Mouse (Mus musculus) limb, embryonic 14.5 days (tissue): ENCODE measurements at regions not wholly inside any gene's neighbourhood (a gene's known extent, or its start where the extent isn't known, plus 50 kb on each side); places are given as distances from the start of the nearest gene placed in this dataset.

Experiments
- ATAC-seq: fragments of 200-750 bp; cut with Nextera tagmentation; 2 replicates; pipeline ENCODE4 v1.8.0; 2017; ENCODE audit warnings: low read depth, moderate number of reproducible peaks, moderate TSS enrichment; ENCODE audit not compliant: low FRiP score
- DNase-seq: peaks from one replicate; pipeline ENCODE4 v3.0.0-alpha.2; 2015; ENCODE audit warnings: low spot score
- H3K27ac ChIP-seq: fragments of 300-500 bp; sonication (generic); replicated peaks from 2 replicates; pipeline ENCODE4 v1.5.1; 2014; ENCODE audit warnings: low read depth, mild to moderate bottlenecking, low read length, moderate library complexity, mixed read lengths
- H3K27me3 ChIP-seq: fragments of 300-500 bp; sonication (generic); 2 replicates; pipeline ENCODE4 v1.6.1; 2014; ENCODE audit warnings: low read length, mixed read lengths; ENCODE audit not compliant: control insufficient read depth, insufficient read depth
- H3K36me3 ChIP-seq: fragments of 300-500 bp; sonication (generic); 2 replicates; pipeline ENCODE4 v1.6.1; 2014; ENCODE audit warnings: mild to moderate bottlenecking, low read length, moderate library complexity, mixed read lengths; ENCODE audit not compliant: control insufficient read depth, insufficient read depth
- H3K4me1 ChIP-seq: fragments of 300-500 bp; sonication (generic); 2 replicates; pipeline ENCODE4 v1.6.1; 2014; ENCODE audit warnings: antibody characterized with exemption, low read length, mixed read lengths; ENCODE audit not compliant: control insufficient read depth, insufficient read depth
- H3K4me2 ChIP-seq: fragments of 300-500 bp; sonication (generic); replicated peaks from 2 replicates; pipeline ENCODE4 v1.6.1; 2014; ENCODE audit warnings: low read depth, mild to moderate bottlenecking, low read length, moderate library complexity; ENCODE audit not compliant: severe bottlenecking
- H3K4me3 ChIP-seq: fragments of 300-500 bp; sonication (generic); replicated peaks from 2 replicates; pipeline ENCODE4 v1.5.1; 2014; ENCODE audit warnings: low read length
- H3K9ac ChIP-seq: fragments of 300-500 bp; sonication (generic); 2 replicates; pipeline ENCODE4 v1.6.1; 2014; ENCODE audit warnings: mild to moderate bottlenecking, low read depth, low read length, moderate library complexity; ENCODE audit not compliant: severe bottlenecking
- H3K9me3 ChIP-seq: fragments of 300-500 bp; sonication (generic); 2 replicates; pipeline ENCODE4 v1.6.1; 2016; ENCODE audit warnings: low read length; ENCODE audit not compliant: control insufficient read depth
- POLR2A ChIP-seq: fragments of 200-500 bp; IDR thresholded peaks from 2 replicates; pipeline ENCODE4 v1.8.0; 2012; ENCODE audit warnings: inconsistent platforms, mild to moderate bottlenecking, moderate library complexity, borderline replicate concordance; ENCODE audit not compliant: insufficient read depth, insufficient read length; ENCODE audit errors: extremely low read depth
- WGBS: fragments of 180-500 bp; shearing (Covaris S2); extraction: QIAGEN DNeasy Blood & Tissue Kit; methylation state at CpG from one replicate; pipeline ENCODE4 v1.1.7; 2014; 5-methylcytosine and 5-hydroxymethylcytosine counted together

GRCm38 (mm10) chr11:48431316-48431715 is 368.8 kb upstream of the Rack1 start:
- Histone ChIP-seq H3K4me3 (no peak overlapping the region), H3K27ac (no peak overlapping the region), H3K9me3 (no peaks in the 10 kb centered on the region), H3K4me2 (no peak overlapping the region), H3K4me1 (peaks cover 5% of the 10 kb centered on the region; the same call in 1 of the 2 replicates), H3K36me3 (no peaks in the 10 kb centered on the region), H3K27me3 (no peaks in the 10 kb centered on the region), H3K9ac (no peak overlapping the region)
- no peak for ATAC-seq
- TF ChIP-seq POLR2A = no peak
- DNase-seq = no peak

DNA sequence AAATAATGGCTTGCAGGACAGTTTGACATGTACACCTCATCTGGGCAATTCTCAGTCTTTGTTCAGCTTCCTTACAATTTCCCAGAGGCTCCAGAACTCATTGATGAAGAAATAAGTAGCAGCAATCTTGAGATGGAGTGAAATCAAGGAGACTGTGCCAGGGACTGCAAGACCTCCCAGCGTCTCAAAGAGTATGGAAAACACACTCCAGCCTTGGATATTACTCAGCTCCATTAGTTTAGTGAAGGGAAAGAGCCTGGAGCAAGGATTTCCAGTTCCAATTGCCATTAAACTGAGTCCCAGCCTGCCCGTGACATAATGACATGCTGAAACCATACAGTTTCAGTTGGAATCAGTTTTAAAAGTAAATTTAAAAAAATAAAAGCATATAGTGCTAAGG is 372.7 kb upstream of the Rack1 start:
- Histone ChIP-seq H3K36me3 (no peaks in the 10 kb centered on the region), H3K4me1 (peaks cover 5% of the 10 kb centered on the region; the same call in 1 of the 2 replicates), H3K27ac (no peak overlapping the region), H3K4me2 (no peak overlapping the region), H3K27me3 (no peaks in the 10 kb centered on the region), H3K9ac (no peak overlapping the region), H3K4me3 (no peak overlapping the region), H3K9me3 (no peaks in the 10 kb centered on the region)
- TF ChIP-seq POLR2A = no peak
- WGBS = 32% methylated on average over 2 of the region's 2 CpGs
- DNase-seq = peak; percentile 47
- ATAC-seq = peak; percentile 26; the same call in 1 of the 2 replicates

GRCm38 (mm10) chr11:48426446-48426845 is 373.7 kb upstream of the Rack1 start:
- Histone ChIP-seq H3K4me3 (no peak overlapping the region), H3K27ac (no peak overlapping the region), H3K9me3 (no peaks in the 10 kb centered on the region), H3K4me1 (peaks cover 5% of the 10 kb centered on the region; the same call in 1 of the 2 replicates), H3K4me2 (no peak overlapping the region), H3K9ac (no peak overlapping the region), H3K36me3 (no peaks in the 10 kb centered on the region), H3K27me3 (no peaks in the 10 kb centered on the region)
- no peak for ATAC-seq
- 53% methylated on average over 1 of the region's 1 CpGs for WGBS
- no peak for DNase-seq
- TF ChIP-seq POLR2A = no peak

- TF ChIP-seq POLR2A = no peak
- no peak overlapping the region for H3K9ac ChIP-seq
- ATAC-seq (no peak), DNase-seq (no peak)
- H3K4me1 ChIP-seq = no peaks in the 10 kb centered on the region
- no peak overlapping the region for H3K4me2 ChIP-seq
- no peaks in the 10 kb centered on the region for H3K27me3 ChIP-seq
- H3K27ac ChIP-seq = no peak overlapping the region
- H3K4me3 ChIP-seq = no peak overlapping the region
- WGBS = 90% methylated on average over 6 of the region's 6 CpGs
- H3K36me3 ChIP-seq = no peaks in the 10 kb centered on the region
- H3K9me3 ChIP-seq = no peaks in the 10 kb centered on the region
These were observed 381.9 kb upstream of the Rack1 start for GRCm38 (mm10) chr11:48418066-48418756.

GRCm38 (mm10) chr11:48417615-48418014 is 382.5 kb upstream of the Rack1 start:
- no peaks in the 10 kb centered on the region for H3K9me3 ChIP-seq
- H3K4me3 ChIP-seq = no peak overlapping the region
- no peaks in the 10 kb centered on the region for H3K27me3 ChIP-seq
- no peak for TF ChIP-seq POLR2A
- no peak for DNase-seq
- 77% methylated on average over 2 of the region's 2 CpGs for WGBS
- no peak for ATAC-seq
- no peaks in the 10 kb centered on the region for H3K4me1 ChIP-seq
- H3K4me2 ChIP-seq = no peak overlapping the region
- no peak overlapping the region for H3K27ac ChIP-seq
- H3K9ac ChIP-seq = no peak overlapping the region
- no peaks in the 10 kb centered on the region for H3K36me3 ChIP-seq

DNA sequence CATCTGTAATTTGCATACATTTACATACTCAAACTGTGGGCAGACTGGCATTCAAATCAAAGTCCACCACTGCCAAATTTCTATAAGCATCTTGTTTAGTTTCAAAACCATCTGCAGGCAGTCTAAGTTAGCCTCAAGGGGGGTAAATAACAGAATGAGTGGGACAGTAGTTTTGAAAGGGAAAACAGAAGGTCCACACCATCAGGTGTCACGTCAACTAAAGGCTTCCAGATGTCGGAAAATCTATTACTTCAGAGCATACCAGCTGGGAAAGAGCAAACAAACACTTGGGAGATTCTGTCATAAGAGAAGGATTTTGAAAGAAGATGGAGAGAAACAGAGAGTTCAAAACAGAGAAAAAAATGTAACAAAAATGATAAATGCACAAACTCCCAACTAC is 402.1 kb upstream of the Rack1 start:
- 39% methylated on average over 2 of the region's 2 CpGs for WGBS
- Histone ChIP-seq H3K4me2 (no peak overlapping the region), H3K27me3 (no peaks in the 10 kb centered on the region), H3K36me3 (no peaks in the 10 kb centered on the region), H3K4me3 (no peak overlapping the region), H3K4me1 (no peaks in the 10 kb centered on the region), H3K9ac (no peak overlapping the region), H3K27ac (no peak overlapping the region), H3K9me3 (no peaks in the 10 kb centered on the region)
- DNase-seq = no peak
- ATAC-seq = no peak
- no peak for TF ChIP-seq POLR2A
